Mouse (Mus musculus) erythroid progenitor cell, adult 5-6 weeks (primary cell): ENCODE data around the gene Tle3. TPM values are rescaled to one million over a fixed set of nuclear protein-coding genes. Genes with fewer than 3 reads are reported as not detected.
A peak's percentile ranks its signal among the peaks of the same experiment; 100 is the strongest.

ENCODE experiments used
- ATAC-seq: replicated peaks from 2 replicates; pipeline ENCODE4 v1.8.0; 2016; ENCODE audit warnings: moderate number of reproducible peaks, mild to moderate bottlenecking, moderate TSS enrichment, inconsistent platforms; ENCODE audit not compliant: poor library complexity, low FRiP score, severe bottlenecking
- total RNA-seq, 2 experiments: library from RNA; stranded (forward) in 1 of 2; stranded (reverse) in 1 of 2; fragments of 150-400 nt in 1 of 2; fragments of 186-747, 209-891 nt in 1 of 2; gene quantifications; 2 replicates each; pipeline versions ENCODE4 v1.2.3 to v1.2.4; 2015 to 2017; ENCODE audit warnings: low replicate concordance in 2 of 2

Gene Tle3
- total RNA-seq, 2 experiments from 2014 or later: 14.6 to 20.5 TPM

GRCm38 (mm10) chr9:61349697-61350096, 22.5 kb upstream of the Tle3 start:
- ATAC-seq: no peak

DNA sequence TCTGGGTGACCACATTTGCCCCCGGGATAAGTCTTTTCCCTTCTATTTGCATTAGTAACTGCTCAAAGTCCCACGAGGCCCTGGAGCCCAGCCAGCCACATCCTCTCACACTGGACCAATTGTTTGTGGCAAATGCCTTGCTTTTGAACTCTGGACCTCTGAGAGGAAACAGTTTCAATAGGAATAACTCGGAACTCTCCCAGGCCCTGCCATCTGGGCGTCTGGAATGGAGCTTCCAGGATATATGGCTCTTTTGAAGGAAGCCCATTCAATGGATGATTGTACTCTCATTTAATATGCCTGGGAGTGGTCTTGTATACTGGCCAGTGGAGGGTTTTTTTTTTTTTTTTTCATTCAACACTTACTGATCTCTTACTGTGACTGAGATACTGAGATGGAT, 21.0 kb upstream of the Tle3 start:
- ATAC-seq: no peak

- ATAC-seq: no peak
Observed at GRCm38 (mm10) chr9:61358933-61359332, 13.2 kb upstream of the Tle3 start.

DNA sequence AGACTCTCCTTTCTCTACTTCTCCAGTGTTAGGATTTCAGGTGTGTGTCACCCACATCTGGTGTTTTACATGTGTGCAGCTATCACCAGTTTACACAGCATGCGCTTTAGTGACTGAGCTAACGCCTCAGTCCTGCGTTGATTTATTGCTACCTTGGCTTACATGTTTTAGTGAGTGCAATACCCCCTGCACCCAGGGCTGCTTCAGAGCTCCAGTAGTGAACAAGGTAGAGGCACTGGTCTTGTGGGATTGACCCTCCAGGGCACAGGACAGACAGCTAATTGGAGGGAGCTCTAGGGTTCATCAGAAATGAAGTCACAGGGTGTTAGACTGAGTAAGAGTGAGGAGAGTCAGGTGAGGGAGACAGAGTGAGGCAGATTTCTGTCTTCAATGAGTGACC, 12.4 kb upstream of the Tle3 start:
- 0 out of 2 replicates have a peak, but pooled peaks have one; percentile 39 for ATAC-seq

- ATAC-seq: no peak
Observed at GRCm38 (mm10) chr9:61360163-61360562, 12.0 kb upstream of the Tle3 start.

DNA sequence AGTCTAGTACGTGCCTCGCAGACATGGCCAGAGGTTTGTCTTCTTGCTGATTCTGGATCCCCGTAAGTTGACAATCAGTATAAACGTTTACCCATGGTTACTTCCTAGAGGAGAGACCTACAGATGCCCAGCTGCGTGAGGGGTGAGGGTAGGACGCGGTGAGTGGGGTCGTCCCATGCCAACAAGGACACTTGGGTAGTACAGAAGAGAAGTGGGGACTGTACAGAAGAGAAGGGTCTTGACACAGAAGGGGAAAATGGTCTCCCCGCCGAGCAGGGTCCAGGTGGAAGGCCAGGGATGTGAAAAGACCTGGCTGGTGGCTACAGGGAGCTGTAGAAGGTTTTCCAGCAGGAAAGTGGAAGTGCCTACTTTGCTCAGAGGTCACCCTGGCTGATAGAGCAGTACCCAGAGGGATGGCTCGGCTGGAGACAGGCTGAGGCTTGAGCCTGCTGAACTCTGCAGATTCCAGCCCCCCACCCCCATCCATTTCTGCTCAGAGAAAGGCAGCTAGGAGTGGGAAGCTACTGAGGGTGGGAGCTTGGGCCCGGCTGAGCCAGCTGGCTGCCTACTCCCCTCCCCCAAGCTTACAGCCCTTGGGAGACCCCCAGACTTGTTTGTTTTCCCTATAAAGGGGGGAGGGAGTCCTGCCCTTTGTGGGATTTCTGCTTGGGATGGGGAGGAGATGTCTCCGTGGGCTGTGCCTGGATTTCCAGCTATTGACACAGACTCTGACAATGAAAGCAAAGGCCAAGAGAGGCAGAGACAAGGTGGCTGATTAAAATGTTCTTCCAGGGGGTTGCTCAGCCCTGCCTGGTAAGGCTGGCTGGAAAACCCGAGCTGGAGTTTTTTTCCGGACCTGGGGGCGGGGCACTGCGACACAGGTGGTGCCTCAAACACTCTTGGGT, 11.2 kb upstream of the Tle3 start:
- ATAC-seq: no peak

DNA sequence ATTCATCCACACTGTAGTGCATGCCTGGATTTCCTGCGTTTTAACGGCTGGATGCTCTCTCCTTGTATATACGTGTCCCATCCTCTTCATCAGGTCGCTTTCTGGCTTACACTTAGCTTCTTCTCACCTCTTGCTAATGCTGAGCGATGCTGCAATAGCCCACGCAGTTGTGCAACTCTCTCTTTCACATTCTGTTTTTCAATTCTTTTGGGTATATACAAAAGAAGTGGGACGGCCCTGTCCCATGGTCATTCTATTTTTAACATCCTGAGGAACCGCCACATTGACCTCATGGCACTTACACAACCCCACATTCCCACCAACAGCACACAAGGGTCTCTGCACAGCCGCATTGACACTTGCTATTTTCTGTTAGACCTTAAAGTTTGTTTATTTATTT, 9.0 kb upstream of the Tle3 start:
- no peak for ATAC-seq

DNA sequence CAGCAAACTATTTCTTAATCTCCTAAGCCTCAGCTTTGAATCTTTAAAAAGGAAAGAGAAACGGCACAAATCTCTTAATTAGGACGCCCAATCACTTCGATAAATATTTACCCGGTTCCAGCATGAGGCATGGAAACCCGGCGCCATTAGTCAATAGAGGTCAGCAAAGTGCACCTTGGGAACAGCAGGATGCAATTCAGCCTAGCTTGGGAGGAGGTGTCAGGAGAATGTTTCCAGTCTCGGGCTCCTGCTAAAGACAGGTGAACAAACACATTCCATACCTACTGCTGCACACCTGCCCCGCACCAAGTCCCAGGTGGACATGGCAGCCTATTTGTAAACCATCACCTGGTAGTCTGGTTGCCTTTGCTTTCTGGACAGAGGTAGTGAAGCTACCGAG, 6.1 kb upstream of the Tle3 start:
- ATAC-seq: no peak

GRCm38 (mm10) chr9:61367156-61367555, 5.0 kb upstream of the Tle3 start:
- ATAC-seq: no peak

GRCm38 (mm10) chr9:61367857-61368566, 4.2 kb upstream of the Tle3 start:
- no peak for ATAC-seq

DNA sequence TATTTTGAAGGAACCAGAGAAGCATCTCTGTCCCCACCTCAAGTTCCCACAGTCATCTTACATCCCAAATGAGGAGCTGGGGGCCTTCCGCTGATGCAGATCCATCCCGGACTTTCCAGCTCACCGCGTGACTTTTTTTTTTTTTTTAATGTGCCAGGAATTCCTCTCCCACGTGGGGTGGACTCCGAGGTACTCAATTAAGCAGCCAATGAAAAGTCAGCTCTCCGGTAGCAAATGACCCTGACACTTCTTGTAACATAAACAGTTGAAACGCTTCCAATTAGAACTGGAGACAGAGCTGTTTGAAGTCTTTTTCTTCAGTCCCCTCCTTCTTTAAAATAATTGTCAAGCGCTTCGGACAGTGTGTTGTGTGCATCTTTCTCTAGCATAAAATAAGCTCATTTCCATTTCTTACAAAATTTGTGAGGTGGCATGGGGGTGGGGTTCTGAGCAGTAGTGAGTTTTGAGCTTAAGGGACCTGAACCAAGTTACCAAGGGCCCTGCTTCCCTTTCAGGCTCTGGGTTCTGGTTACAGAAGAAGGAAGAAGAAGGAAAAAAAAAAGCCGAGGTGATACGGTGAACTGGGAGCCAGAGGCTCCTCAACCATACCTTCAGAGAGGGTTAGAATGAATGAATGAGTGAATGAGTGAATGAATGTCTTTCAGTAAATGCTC, 3.5 kb upstream of the Tle3 start:
- ATAC-seq: no peak

DNA sequence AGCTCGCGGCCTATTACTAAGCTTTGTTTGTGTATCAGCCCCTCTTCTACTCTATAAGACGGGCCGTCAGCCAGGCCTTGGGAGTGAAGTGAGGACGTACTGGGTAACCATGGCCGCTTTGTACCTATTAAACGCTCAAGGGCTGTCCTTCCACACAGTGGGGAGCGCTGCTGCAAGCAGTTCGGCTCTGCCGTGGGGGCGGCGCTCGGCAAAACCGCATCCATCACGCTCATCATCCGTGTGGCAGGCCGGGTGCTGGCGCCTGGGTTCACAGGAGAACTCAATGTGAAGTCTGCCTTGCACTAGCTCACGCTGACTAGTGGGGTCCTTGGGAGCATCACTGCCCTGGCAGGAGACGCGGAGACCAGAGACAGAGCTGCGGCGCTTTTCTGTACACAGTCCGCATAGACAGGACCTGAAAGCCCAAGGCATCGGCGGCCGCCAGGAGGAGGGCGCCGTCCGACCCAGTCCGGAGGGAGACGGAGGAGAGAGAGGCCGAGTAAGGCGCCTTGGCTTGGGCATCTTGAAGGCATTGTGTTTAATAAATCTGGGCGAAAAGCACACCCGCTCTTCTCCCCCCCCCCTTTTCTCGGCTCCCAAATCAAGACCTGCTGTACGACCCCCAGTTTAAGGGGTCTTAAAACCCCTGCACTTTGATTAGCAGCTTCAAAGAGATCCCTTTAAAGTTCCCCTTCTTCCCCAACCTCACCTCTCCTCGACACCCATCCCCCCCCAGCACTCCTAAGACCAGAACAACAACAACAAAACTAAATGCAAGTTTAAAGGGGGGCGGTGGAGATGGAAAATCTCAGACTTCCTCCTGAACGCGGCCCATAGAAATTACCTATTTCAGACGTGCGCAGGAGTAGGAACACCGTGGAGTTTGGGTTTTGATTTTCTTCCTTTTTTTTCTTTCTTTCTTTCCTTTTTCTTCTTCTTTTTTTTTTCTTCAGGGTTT, 2.6 kb upstream of the Tle3 start:
- ATAC-seq: no peak

DNA sequence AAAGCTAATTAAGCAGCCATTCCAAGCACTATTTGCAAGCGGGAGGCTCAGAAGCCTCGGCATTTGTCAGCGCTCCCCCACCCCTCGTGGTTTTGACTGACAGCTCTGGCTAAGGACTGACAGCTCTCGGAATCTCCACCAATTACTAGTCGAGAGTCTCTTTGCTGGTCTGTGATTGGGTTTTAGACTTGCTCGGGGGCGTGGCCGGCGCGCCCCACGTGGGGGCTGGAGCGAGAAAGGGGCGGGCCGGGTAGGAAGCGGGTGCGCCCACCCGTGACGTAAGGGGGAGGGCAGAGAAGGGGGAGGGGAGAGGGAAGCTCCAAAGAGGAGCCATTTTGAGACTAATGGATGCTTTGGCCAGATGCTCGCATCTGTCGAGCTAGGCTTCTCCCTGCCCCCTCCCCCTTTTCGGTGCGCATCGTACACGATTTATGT, 1.7 kb upstream of the Tle3 start:
- peak; percentile 71 for ATAC-seq

DNA sequence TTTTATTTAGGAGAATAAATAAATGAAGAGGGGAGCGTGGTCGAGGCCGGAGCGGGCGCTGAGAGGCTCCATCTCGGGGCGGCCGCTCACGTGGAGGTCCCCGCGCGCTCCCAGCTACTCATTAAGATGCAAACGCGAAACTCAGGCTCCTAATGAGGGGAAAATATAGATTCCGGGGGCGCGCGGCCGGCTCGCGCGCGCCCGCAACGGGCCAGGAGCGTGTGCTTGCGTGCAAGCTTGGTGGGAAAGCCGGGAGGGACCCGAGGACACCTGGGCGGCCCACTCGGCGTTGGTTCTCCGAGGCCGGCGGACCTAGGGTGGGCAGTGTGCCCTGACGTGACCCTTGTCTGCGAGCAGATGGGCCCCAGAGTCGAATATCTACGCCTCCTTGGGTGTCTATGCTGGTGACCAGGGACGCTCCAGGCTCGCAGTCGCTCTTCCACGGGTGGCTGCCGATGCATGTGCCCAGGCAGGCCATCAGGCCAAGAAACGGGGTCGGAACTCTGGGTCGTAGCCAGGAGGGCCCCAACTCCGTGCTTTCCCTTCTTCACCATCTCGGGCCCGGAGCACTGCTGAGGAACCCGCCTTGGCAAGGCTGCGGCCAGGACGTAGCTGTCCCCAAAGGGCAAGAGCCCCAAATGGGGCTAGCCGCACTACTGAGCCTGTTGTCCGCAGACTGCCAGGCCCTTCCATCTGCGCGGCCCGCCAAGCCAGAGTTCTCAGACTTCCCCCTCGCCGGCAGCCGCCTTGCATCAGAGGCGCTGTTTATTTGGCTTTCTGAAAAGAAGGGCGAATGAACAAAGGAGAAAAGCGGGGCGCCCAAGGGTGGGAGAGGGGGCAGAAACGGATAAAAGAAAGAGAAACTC, 1.0 kb upstream of the Tle3 start:
- 0 out of 2 replicates have a peak, but pooled peaks have one; percentile 9 for ATAC-seq

- ATAC-seq: peak; percentile 50
Observed at GRCm38 (mm10) chr9:61372510-61372975, 377 bp downstream of the Tle3 start.

DNA sequence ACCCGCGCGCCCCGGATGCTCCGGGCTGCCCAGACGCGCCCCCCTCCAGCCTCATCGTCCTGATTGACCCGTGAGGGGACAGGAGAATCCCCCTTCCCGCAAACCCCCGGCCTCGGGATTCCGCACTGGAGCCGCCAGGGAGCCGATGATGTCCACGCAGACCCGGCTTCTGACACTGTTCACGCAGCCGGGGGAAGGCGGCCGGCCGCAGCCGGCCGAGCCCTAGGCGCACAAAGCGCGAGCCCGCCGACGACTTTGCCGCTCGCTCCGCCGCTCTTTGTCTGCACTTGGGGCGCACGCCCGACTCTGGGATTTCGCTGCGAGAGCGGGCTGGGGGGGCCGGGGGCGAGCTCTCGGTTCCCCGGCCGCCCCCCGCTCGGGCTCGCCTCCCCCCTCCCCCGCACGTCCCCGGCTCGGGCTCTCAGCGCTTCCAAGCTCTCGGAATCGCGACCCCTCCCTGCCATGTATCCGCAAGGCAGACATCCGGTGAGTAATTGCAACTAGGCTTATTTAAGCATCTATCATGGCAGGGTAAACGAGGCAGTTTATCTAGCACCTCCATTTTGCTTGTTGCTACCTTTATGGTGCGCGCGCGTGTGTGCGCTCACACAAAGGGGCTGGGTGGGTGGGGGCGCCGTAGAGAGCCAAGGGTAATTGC, 939 bp downstream of the Tle3 start:
- no peak for ATAC-seq

DNA sequence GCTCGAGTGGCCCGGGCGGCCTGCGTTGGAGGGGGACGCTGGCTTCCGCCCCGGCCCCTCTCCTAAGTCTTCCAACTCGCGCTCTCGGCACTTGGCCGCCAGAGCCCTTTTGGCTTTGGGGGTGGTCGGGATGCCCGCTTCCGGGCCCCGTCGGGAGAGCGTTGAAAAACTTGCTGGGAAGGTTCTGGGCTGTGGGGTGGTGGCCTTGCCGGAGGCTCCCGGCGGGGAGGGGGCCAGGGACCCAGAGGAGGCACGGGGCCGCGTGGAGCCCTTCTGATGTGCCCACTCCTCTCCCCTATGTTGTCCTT, 1.4 kb downstream of the Tle3 start:
- no peak for ATAC-seq
